Mouse (Mus musculus) right cerebral cortex, postnatal 14 days (tissue): ENCODE measurements at regions not wholly inside any gene's neighbourhood (a gene's known extent, or its start where the extent isn't known, plus 50 kb on each side); places are given as distances from the start of the nearest gene placed in this dataset.
"Not testable (repeated sequence)": the region's sequence is repeated elsewhere in the genome, so short reads cannot be mapped to it uniquely, and the experiment has no call there.

ENCODE experiments used
- DNase-seq: peaks from one replicate; pipeline ENCODE4 v3.0.0; 2022

DNA sequence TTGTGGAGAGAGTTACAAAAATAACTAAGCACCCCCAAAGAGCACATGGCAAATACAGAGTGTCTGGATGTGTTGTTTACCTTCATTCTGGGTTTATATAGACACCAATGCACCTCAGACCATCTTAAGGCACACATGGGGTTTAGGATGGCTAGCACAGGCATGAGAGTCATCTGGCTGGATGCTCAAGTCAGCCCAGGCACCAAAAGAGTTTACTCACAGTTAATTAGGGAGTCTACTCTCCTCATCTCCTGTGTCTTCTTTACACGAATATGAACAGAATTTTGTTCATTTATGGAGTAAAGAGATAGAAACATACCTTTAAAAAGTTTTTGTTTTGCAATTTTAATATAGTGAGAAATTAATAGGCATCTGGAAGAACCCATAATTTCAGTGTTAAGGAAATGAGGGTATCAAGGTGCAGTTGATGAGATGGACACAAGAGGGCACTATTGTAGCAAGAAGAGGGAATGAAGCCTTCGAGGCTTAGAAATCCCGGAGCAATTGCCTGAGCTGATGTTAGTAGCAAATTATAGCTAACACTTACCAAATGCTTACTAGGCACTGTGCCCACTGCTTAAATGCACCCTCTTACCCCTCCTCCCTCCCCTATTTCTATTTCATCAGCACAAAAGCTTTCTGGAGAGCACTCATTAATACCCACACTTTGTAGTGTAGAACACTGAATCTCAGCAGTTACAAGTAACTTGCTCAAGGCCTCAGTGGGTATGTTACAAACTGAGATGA, 174.6 kb downstream of the Eepd1 start:
- peak; percentile 63 for DNase-seq

DNA sequence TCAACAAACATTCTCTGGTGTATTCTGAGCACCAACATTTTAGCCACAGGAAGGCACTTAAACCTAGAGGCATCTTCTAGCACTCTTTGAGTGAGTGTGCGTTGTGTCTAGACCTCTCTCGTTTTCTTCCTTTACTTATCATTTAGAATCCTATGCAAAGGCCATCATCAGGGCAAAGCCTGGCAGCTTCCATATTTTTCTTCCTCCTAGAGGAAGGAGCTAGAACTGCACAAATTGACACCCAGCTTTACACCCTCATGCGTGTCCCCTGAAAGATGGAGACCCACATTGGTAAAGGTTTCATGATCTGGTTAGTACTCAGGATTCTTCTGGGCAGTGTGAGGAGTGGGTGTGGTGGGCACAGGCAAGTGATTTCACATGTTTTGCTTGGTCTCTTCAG, 175.2 kb downstream of the Eepd1 start:
- no peak for DNase-seq

DNA sequence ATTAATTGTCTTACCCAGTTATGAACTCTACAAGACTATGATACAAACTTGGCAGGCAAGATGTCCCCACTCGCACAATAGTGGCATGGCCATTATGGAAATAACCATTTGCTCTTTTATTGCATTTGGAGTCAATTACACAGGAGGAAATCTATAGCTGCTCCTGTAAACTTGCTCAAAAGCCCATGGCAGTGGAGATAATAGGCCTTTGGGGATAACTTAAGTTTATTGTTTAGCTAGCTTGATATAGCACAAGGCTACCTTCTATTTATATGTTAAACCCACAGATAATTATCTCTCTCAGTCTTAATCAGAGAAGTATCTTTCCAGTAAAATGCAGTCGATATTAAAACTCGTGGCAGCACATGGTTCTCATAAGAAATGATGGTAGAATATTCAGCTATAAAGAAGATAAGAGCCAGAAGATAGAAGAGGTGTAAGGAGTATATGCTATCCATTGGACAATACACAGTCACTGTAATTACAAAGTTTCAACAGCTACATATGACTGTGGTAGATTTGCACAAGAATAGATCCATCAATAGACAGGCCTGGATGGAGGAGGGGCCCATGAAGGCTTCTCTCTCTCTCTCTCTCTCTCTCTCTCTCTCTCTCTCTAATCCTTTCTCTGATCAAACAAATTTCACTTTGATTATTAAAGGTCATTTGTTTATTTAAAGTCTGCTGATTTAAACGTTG, 202.4 kb downstream of the Eepd1 start:
- DNase-seq: no peak

DNA sequence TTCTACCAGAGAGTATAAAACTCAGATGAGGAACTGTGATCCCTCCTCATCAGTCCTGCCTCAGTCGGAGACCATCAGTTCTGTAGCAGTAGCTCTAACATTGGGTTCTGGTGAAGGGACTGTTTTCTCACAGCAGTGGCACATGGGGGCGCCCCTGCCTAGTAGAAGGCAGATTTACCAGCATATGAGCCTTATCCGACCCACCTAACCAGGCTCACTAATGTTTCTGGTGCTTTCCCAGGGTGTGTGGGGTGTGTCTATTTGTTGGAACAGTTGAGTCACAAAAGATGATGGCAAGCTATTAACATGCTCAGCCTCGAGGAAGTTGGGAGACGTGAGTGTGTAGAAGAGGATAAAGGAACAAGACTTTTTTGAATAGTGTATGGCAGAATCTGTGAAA, 212.3 kb downstream of the Eepd1 start:
- DNase-seq: peak; percentile 56

DNA sequence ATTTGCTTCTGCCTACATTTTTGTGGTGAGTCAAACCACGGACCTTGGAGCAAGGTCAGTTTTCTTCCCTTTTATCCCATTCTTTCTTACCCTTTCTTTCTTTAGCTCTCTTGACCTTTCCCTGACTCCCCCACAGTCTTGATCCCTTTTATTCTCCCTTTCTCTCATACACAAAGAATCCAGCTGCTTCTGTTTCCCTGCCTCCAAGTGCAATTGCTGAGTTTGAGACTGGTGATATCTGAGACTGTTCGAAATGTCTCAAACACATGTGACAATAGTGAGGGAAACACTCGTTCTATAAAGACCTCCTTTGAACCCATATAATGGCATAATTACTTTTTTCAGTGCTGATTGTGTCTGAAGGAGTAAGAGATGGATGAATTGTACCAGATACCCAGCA, 213.7 kb downstream of the Eepd1 start:
- DNase-seq: no peak

DNA sequence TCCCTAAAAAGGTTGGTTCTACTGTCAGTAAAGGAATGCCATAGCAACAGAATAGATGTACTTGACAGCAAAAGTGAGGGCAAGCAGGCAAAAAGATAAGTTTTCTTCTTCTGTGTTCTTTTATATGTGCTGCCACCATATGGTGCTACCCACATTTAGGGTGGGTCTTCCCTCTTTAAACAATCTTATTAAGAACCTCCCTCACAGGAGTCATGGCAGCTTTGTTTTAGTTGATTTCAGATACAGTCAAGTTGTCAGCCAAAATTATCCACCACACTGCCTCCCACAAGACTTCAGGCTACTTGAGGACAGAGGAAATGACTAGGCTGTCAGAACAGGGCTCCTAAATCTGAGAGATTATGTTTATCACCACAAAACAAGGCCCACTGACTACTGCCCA, 232.3 kb downstream of the Eepd1 start:
- no peak for DNase-seq

DNA sequence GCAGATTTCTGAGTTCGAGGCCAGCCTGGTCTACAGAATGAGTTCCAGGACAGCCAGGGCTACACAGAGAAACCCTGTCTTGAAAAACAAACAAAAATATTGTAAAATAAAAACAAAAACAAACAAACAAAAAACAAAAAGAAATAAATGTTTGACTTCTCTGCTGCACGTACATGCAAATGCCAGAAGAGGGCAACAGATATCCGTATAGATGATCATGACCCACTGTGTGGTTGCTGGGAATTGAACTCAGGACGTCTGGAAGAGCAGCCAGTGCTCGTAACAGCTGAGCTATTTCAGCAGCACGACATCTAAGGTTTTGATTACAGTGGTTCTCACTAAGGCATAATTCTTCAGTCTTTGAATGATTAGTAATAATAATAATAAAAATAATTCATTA, 262.8 kb downstream of the Eepd1 start:
- no peak for DNase-seq

DNA sequence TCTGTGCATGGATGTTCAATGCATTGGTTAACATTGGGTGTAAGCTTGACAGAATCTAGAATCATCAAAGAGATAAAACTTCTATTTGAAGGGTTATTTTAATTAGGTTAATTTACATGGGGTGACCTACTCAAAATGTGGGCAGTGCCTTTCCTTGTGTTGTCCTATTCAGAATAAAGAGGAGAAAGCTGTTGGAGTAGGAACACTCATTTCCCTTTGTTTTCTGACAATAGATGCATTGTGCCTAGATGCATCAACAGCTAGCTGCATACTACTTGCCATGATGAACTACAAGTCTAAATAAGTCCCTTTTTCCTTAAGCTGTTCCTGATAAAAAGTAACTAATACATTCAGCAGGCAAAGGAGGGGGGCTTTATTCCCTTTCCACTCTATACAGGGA, 269.8 kb downstream of the Eepd1 start:
- no peak for DNase-seq

DNA sequence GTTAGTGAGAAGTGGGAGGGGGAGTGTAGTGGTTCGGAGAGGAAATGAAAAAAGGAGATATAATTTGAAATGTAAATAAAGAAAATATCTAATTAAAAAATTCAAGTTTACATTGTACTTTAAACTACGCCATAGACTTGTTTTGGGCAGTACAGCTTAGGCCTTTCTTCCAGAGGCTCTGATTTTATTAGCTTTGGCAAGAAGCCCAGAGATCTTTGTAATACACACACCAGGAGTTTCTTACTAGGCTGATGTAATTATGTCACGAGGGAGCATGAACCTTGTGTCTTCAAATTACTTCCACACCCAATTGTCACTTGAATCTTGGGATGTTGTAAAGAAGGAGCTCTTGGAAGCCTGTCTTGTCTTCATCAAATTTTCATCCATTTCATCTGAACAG, 292.6 kb downstream of the Eepd1 start:
- DNase-seq: no peak

DNA sequence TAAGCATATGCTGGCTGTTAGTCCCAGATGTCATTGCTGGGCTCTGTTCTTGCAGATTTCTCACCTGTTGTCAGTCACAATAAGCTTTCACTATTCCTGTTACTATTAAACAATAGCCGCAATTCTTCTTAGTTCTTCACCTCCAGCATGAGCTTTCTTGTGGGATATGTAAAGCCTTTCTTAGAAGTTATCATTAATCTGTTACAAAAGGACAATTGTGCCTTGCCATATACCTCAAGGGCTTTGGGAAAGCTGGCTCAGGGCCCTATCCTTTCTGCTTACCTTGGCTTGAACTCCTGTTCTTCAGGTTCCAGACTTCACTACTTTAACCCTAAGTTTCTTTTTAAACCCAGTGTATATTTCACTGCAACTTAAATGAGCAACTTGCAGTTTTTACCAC, 301.3 kb downstream of the Eepd1 start:
- no peak for DNase-seq

DNA sequence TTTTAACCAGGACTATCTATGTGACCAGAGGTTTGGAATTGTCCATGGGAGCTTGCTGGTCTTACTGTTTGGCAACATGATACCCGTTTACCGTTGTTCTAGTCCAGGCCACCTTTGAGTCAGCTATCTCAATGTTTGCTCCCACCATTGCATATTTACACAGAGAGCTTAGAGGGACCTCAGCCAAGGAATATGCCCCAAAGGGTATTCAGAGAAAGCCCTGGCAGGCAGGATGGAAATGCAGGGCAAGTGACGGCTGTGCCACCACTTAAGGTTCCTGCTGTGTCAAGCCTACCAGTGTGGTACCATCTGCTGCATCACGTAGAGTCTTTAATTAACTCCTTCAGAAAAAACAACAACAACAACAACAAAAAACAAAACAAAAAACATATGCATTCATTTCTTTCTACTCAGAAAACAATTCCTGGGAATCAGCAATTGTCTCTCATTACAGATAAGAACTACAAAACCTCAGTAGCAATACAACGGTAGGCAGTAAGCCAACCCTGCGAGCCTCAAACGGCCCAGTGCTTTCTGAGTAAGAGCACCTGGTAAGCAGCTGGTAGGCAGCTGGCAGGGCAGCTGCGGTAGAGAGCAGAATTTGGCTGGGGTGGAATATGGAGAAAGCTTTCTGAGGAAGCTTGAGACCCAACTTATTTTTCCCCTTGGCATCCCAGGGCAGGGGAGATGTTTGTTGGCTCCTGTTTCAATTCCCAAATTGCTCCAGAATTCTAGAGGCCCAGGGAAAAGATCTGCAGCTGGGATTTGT, 314.0 kb downstream of the Eepd1 start:
- DNase-seq: no peak

DNA sequence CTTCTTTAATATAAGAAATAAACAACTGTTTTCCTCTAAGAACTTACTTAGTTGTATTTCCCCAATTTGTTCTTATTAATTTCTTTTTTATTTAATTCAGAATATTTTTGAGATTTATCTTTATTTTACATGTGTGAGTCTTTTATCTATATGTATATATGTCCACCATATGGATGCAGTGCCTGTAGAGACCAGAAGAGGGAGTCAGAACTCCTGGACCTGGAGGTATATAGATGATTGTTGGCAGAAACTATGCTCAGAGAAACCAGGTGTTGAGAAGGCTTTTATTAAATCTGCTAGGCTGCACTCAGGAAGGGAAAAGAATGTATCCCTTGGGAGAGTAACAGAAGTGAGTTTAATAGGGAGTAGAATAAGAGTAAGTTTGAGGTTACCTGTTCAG, 328.2 kb downstream of the Eepd1 start:
- no peak for DNase-seq

DNA sequence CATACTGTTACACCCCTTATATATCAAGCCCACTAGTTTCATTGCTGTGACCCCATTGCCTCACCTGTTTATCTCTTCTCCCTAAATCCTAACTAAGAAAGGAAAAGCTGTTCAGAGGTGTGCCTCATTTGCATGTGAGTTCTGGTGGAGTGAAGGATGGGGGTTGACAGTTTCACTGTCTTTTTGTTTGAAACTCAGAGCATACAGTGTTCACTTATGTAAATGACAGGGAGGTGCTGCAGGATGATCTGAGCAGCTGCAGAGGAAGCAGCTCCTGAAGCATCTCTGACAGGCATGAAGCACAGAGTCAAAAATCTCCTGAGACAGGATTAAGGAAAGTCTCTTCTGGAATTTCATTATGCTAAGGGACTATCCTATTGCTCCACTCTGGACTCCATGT, 351.9 kb downstream of the Eepd1 start:
- DNase-seq: no peak

DNA sequence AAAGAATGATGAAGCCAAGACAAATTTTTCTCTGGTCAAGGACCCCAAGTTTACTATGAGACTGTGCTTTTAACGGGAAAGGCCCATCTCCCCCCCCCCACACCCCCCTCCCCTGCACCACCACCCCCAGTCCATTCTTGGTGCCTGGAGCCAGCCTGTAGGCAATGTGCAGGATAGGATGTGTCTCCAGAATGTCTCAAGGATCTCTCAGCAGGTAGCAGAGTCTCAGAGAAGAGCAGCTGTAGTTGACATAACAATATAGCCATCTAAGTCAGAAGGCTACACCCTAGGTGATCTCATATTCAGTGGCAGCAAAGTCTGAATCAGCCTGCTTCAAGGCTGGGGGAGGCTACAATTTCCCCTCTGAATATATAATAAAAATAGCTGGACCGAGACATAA, 368.6 kb downstream of the Eepd1 start:
- DNase-seq: not testable (repeated sequence)

DNA sequence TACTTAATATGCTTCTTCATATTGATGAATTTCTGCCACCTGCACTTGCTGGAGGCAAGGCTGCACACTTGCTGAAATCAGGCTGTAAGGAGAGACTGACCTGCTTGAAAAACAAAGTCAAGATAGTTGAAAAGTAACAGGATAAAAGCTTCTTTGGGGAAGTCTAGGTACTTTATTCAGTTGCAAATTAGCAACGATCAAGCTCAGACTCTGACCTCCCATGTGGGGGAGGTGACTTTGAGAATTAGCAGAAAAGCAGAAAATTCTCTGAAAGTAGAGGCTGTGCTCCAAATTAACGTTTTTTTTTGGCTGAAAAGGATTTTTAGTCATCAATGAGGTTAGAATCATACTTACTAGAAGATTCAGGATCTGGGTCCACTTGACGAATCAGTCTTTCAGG, 369.3 kb downstream of the Eepd1 start:
- not testable (repeated sequence) for DNase-seq

DNA sequence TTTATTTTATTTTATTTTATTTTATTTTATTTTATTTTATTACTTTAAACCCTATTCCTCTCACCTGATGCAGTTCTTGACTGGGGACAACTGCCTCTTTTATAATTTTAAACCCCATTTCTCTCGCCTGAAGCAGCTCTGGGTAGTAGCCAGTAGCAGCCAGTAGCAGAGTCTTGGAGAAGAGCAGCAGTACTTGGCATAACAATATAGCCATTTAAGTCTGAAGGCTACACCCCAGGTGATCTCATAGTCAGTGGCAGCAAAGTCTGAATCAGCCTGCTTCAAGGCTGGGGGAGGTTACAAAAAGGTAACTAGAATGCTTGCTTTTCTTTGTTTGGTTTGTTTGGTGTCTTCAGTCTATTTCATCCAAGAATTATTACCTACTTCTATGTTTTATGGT, 373.2 kb downstream of the Eepd1 start:
- no peak for DNase-seq

DNA sequence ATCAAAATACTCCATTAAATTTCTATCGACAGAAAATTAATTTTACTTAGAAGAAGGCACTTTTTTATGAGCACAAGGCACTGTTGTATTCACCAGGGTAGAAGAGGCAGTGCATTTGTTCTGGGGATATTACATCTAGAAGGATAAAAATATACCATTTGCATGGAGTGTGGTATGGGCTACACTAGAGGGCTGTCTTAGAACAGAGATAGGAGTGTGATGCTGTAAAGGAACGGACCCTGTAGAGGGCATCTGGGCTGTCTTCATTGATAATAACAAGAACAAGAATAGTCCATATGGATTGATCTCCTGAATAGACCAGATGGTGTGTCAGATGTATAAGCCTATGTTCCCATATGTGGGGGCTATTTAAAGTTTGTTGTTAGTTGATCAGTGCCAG, 388.9 kb downstream of the Eepd1 start:
- no peak for DNase-seq

DNA sequence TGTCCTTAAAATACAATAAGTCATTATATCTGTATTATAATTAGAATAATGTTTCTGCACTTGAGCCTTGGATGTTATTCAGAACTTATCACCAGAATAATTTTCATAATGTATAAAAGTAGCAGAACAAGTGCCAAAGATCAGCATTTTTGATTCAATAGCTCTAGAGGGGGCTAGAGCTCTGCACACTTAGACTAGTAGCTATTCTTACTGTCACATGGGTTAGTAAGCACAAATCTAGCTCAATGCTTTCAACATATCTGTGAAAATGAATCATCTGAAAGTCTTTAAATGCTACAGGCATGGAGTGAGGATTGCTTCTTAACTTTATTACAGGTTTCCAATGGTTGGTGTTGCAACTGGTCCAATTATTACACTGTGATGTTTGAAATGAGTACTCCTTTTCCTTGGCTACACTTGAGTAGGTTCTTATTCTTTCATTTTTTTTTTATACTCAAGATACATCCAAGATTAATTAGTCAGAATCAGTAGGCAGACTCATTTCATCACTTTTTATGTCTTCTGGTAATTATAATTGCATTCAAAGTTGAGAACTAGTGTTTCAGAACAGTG, 415.1 kb downstream of the Eepd1 start:
- no peak for DNase-seq
